Mouse (Mus musculus) T-helper 2 cell (primary cell): ENCODE data around the gene AC170998.1.

Source experiments
- in situ Hi-C: fragments of 300-600 bp; cut with MboI, MseI; formaldehyde crosslinking; loops from one replicate; pipeline ENCODE4 v1.15.1; 2025; ENCODE audit warnings: high pct_unique_total_duplicates

The AC170998.1 gene

GRCm38 (mm10) chr17:28725783-28726182, at the start of gene AC170998.1:
Gene AC170998.1 (plus strand): TSS chr17:28726083.
- in situ Hi-C loops: no loop called here

GRCm38 (mm10) chr17:28682311-28683084, 43.4 kb upstream of the AC170998.1 start:
- in situ Hi-C loops: no loop called here

GRCm38 (mm10) chr17:28683601-28684000, 42.3 kb upstream of the AC170998.1 start:
- in situ Hi-C loops: no loop called here

GRCm38 (mm10) chr17:28684631-28685030, 41.3 kb upstream of the AC170998.1 start:
- in situ Hi-C loops: no loop called here

- in situ Hi-C loops: no loop called here
These were observed 38.5 kb upstream of the AC170998.1 start for GRCm38 (mm10) chr17:28687354-28687753.

- in situ Hi-C loops: no loop called here
These were observed 36.1 kb upstream of the AC170998.1 start, which contains the start of gene Slc26a8 for GRCm38 (mm10) chr17:28689586-28690283. Gene Slc26a8 (minus strand): TSS chr17:28690233.

- in situ Hi-C loops: no loop called here
These were observed 34.9 kb upstream of the AC170998.1 start, which contains the start of gene Mapk14 for GRCm38 (mm10) chr17:28690776-28691686. Gene Mapk14 (plus strand): TSS chr17:28691329.

- in situ Hi-C loops: no loop called here
These were observed 34.1 kb upstream of the AC170998.1 start for GRCm38 (mm10) chr17:28691687-28692340.

- in situ Hi-C loops: no loop called here
These were observed 33.6 kb upstream of the AC170998.1 start for GRCm38 (mm10) chr17:28692341-28692710.

- in situ Hi-C loops: no loop called here
These were observed 32.8 kb upstream of the AC170998.1 start for GRCm38 (mm10) chr17:28693086-28693485.

- in situ Hi-C loops: no loop called here
These were observed 31.8 kb upstream of the AC170998.1 start for GRCm38 (mm10) chr17:28694078-28694477.

- in situ Hi-C loops: no loop called here
These were observed 31.1 kb upstream of the AC170998.1 start for GRCm38 (mm10) chr17:28694832-28695231.

- in situ Hi-C loops: no loop called here
These were observed 29.2 kb upstream of the AC170998.1 start for GRCm38 (mm10) chr17:28696641-28697040.

GRCm38 (mm10) chr17:28697290-28698195, 28.3 kb upstream of the AC170998.1 start:
- in situ Hi-C loops: no loop called here

GRCm38 (mm10) chr17:28698245-28698644, 27.6 kb upstream of the AC170998.1 start:
- in situ Hi-C loops: no loop called here

- in situ Hi-C loops: no loop called here
These were observed 27.2 kb upstream of the AC170998.1 start for GRCm38 (mm10) chr17:28698672-28699071.

- in situ Hi-C loops: no loop called here
These were observed 26.1 kb upstream of the AC170998.1 start for GRCm38 (mm10) chr17:28699789-28700188.

- in situ Hi-C loops: no loop called here
These were observed 24.7 kb upstream of the AC170998.1 start for GRCm38 (mm10) chr17:28701171-28701570.

- in situ Hi-C loops: no loop called here
These were observed 24.1 kb upstream of the AC170998.1 start for GRCm38 (mm10) chr17:28701737-28702136.

GRCm38 (mm10) chr17:28702646-28703045, 23.2 kb upstream of the AC170998.1 start:
- in situ Hi-C loops: no loop called here
